Mouse (Mus musculus) heart, postnatal 4 days (tissue): ENCODE data around the gene Nploc4. TPM values are rescaled to one million over a fixed set of nuclear protein-coding genes. Genes with fewer than 3 reads are reported as not detected.
A peak's percentile ranks its signal among the peaks of the same experiment; 100 is the strongest.
"Not testable (repeated sequence)": the region's sequence is repeated elsewhere in the genome, so short reads cannot be mapped to it uniquely, and the experiment has no call there.

Source experiments
- DNase-seq: peaks from one replicate; pipeline ENCODE4 v3.0.0; 2021
- total RNA-seq, 2 experiments: library from RNA; stranded (reverse); gene quantifications; 2 replicates each; pipeline ENCODE4 v1.2.3; 2021

Nploc4 gene
- total RNA-seq, 2 experiments from 2014 or later, result 63.3 to 63.8 TPM

DNA sequence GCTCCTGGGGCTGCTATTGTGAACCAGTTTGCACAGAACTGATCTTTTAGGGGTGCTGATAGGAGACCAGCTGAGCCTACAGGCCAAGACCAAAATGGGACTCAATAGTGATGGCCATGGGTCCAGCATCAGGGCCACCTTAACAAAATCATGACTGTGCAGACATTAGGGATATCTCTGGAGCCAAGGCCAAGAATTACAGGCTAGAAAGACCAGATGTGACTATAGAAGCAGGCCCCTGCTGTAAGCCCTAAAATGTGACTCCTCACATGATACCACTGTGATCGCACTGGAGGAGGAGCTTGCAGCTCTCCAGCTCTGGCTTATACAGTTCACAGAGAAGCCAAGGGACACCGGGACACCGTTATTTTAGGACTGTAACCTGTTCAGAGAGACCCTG, 4.8 kb upstream of the Nploc4 start, which contains the start of gene Tspan10:
Tspan10 (plus strand) TSS at position 301 of the 400 bp plus-strand sequence.
- no peak for DNase-seq

DNA sequence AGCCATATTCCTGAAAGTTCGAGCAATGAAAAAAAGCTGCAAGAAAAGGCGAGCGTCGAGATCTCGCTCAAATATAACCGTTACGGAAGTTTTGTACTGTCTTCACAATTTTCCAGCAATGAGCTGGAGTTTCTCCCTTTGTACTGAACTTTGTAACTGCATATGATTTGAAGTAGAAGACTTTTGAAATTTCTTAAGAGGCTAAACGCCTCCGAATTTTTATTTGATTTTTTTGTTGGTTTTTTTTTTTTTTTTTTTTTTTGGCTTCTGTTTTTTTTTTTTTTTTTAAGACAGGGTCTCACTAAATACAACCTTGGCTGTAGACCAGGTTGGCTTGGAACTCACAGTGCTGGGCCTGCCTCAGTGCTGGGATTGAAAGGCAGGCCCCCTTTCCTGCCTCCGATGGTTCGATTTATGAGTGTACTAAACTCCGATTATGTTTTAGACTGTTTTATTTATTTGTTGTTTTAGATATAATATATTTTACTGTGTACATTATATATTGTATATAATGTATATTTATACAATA, 413 bp upstream of the Nploc4 start:
- DNase-seq, result no peak

DNA sequence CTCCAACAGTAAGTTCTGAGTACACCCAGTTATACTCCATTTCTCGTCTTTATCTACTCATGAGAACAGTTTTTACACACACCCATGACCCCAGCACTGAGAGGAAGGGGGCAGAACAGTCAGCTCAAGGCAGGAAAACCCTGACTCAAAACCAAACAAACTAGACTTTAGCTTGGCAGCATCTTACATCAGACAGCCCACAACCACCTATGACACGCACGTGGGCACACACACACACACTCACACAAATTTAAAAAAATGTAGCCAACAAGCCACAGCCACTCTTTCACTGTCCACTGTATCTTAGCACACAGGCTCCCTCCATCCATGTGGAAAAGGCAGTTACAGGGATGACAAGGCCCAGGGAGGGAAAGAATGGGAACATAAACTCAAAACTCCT, 10.8 kb downstream of the Nploc4 start:
- DNase-seq, result no peak

DNA sequence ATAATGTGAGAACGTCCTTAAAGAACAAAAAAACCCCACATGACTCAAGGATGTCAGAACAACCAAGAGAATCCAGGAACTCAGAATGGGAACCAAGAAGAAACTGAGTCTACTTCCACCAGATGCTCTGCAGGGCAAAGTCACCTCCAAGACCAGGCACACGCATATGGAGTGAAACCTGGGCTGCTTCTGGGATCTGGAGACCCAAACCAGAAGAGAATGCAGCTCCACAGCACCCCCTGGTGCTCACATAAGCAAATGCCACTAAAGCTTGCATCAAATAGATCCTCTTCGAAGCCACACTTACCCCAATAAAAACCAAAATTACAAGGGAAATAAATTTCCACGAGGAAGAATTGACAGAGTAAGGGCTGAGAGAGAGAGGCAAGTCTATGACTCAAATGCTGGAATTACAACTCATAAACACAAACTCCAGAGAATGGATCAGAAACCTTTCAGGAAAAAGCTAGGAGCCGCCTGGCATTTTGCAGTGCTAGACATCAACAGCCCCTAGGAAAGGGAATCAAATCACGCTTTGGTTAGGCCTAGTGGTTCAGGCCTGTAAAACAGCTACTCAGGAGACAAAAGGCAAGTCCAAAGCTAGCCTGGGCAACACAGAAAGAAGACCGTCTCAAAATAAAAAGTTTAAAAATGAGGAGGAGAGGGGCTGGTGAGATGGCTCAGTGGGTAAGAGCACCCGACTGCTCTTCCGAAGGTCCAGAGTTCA, 13.8 kb downstream of the Nploc4 start:
- DNase-seq, result peak; percentile 79

DNA sequence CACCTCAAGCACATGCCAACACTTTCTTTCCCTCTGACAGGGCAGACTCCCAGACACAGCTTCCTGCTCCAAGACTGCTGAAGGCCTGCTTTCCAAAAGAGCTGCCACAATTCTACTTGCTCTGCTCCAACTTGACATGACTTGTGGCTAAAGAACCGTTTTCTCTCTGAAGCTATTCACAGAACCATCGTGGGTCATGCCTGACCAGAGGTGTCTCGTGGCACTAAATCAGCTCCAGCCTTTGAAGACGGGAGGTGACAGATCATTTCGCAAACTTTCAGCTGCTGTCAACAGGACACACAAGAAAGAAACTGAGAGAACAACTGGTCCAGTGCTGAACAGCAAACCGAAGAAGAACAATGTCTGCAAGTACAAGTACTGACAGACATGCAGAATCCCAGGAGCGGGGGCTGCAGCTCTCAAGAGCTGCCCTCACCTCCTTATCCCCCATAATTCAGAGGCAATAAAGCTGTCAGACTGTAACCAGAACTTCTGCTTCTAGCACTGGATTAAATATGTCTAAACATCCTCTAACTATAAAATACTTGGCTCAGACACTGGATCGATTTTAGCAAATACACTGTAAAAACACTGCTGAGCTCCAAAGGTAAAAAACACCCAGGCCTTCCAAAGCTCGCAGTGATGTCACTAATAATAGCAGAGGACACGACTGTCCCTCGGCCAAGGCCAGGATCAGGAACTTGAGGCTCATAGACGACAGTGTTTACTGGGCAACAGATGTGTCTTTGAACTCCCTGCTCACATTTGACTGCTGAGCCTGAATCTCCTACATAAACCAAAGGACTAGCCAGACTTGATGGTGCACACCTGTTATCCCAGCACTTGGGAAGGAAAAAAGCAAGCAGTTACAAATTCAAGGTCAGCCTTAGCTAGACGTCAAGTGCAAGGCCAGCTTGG, 14.6 kb downstream of the Nploc4 start:
- DNase-seq, result no peak

DNA sequence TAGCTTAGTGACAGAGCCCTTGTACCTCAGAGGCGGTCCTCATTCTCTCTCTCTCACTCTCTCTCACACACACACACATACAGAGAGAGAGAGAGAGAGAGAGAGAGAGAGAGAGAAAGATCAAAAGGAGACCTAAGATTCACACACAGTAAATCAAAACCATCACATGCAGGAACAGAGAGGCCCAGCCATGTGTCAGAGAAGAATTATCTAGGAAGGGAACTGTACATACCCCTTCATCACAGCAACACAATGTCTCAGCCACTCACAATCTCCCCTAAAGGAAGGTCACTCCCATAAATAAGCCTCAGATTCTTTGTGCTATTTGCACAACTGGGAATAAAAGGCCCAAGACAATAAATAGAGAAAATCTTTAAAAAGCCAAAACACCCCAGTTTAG, 18.9 kb downstream of the Nploc4 start:
- DNase-seq, result no peak

DNA sequence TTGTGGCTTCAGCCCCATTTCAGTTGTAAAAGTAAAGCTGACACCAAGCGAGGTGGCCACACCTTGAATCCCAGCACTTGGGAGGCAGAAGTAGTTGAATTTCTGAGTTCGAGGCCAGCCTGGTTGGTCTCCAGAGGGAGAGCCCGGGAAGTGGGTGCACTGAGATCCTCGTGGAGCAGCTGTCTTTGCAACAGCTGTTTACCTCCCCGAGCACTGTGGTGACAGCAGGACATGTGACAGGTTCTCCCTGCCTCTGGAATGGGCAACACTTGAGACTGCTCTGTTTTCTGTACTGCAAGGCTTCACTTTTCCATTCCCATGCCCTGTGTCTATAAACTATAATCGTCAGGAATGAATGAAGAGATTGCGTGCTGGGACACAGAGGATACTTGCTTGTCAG, 19.7 kb downstream of the Nploc4 start:
- no peak for DNase-seq

DNA sequence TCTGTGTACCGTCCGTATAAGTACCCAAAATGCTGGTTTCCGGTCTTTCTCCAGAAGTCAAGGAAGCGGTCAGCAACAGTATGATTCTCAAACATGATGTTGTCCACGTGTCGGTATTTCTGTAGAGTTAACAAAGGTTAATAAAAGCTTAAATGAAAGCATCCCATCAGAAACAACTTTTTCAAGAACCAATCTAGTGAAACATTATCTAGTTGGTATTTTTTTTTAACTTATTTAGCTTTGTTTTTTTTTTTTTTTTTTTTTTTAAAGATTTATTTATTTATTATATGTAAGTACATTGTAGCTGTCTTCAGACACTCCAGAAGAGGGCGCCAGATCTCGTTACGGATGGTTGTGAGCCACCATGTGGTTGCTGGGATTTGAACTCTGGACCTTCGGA, 23.9 kb downstream of the Nploc4 start:
- not testable (repeated sequence) for DNase-seq

DNA sequence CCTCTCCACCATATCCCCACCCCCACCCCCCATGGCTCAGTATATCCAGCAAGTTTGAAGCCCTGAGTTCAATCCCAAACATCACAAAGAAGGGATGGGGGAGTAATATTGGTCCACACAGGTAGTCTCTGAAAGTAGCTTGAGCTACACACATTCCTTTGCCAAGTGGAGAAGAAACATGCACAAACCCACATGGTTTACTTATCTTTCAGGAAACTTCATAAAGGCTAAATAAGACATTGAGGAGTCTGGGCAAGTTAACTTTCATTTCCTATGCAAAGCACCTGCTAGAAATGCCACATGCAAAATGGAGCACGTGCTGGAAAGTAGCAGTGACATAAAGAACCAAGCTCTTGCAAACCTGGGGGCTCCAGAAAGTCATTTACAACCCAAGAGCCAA, 31.1 kb downstream of the Nploc4 start:
- no peak for DNase-seq

DNA sequence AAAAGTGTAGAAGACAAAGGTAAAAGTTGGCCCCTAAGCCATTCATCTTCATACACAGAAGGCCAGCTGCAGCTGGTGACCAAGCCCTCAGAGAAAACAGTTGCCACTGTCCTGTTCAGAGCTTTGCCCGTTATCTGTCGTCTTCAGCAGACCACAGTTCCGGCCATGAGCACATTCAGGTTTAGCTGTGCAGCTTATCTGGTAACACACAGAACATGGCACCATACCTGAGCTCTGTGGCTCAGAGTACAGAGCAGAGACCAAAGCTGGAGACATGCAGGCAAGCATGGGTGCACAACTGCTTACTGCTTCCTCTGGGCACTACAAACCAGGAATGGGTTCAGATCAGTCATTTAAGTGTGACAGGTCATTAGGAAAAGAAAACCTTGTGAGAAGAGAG, 31.6 kb downstream of the Nploc4 start:
- DNase-seq, result no peak

DNA sequence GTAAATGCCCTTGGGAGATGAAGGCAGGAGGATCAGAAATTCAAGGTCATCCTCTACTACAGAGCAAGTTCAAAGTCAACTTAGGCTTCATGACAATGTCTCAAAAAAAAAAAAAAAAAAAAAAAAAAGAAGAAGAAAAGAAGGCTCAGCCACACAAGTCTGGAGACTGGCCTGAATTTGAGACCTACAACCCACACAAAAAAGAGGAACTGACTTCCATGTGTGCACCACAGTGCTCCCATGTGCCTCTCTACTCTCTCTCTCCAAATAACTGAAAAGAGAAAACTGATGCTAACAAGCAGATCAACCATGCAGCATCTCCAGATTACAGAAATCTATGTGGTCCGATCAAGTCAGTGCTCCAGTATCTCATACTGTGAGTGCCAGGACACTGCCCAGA, 32.7 kb downstream of the Nploc4 start:
- DNase-seq, result no peak

DNA sequence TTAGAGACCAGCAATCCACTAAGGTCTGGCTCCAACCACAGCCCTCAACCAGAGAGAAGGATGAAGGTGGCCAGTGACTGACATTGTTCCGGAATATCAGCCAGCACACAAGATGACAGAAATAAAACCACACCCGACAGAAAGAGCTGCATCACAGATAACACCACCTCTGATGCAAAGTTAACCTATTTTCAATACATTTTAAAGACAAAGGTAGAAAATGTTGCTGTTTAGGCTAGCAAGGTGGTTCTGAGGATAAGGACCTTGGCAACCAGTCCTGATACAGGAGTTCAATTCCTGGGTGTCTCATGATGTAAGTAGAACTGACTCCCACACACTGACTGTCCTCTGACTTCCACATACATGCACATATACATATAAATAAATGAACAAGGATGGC, 38.2 kb downstream of the Nploc4 start:
- no peak for DNase-seq

DNA sequence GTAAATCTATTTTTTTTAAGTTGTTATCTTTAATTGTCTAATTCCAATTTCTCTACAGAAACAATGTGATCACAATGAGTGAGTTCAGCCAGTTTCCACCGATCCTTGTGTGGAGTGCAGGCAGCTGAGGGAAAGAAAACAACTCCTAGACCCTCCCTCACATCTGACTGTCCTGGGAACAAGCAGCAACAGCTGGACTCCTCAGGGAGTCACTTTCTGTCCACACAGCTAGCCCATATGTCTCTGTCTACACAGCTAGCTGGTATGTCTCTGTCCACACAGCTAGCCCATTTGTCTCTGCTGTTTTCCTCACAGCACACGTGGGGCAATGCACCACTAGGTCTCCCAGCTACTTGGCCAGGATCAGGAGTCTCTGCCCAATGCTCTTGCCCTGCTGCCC, 39.9 kb downstream of the Nploc4 start:
- no peak for DNase-seq

DNA sequence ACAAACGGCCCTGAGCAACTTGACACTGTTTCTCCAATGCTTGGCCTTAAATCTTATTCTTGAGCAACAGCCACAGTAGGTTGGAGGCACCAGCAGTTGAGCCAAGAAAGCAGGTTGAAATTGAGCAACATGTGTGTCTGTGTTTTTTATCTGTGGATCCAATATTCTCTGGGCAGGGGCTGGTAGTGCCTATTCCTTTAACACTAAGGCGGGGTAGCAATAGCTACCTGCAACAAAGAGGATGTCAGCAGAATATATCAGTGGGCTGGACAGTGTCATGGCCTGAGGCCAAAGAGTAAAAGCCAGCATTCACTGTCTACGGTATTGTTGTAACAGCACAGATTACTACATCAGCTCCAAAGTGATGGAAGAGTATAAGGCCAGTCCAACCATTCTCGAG, 41.8 kb downstream of the Nploc4 start:
- DNase-seq, result no peak

DNA sequence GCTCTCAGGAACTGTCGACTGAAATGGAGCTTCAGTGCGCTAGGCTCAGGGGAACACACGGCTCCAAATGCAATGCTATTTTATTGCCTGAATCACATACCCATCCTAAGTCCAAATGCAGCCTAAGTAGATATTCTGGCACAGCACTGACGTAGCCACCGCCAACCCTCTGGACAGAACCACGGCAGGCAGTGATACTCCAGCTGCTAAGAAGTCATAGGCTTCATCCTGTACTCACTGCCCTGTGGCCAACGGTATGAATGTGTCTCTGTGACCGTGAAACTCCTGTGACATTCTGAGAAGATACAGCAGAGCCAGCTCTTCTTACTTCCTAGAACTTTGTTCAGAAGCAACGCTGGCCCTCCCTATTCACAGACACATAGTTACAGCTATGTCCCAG, 48.9 kb downstream of the Nploc4 start:
- DNase-seq, result no peak

DNA sequence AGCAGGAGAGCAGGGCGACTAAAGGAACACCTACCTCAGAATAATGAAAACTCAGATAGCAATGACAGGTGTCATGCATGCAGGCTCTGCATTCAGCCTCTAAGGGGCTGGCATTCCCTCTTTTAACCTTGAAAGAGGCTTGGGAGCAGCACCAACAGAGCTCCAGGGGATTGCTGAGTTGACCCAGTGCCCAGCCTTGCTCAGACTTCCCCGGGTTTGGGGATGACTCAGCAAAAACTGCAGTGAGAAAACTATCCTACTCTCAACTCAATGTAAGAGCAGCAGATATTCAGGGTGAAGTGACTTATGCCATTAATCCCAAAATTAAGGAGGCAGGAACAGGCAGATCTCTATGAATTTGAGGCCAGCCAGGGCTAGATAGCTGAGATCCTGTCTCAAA, 50.4 kb downstream of the Nploc4 start:
- peak; percentile 42 for DNase-seq

DNA sequence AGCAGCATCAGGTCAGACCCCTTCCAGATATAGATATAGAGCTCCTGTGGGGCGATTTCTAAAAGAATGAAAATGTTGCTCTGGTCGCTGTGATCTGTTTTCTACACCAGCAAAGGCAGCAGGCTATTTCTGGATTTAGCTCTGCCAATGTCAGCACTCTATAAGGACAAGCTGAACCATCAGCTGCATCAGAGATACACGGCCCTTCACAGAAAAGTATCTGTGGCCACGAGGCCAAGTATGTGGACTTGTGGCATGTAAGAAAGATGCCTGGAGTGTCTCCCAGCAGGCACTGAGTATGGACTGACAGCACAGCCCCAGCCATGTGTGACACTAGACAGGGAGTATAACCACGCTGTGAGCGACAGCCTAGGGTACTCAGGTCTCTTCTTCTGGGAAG, 50.9 kb downstream of the Nploc4 start:
- DNase-seq, result no peak

DNA sequence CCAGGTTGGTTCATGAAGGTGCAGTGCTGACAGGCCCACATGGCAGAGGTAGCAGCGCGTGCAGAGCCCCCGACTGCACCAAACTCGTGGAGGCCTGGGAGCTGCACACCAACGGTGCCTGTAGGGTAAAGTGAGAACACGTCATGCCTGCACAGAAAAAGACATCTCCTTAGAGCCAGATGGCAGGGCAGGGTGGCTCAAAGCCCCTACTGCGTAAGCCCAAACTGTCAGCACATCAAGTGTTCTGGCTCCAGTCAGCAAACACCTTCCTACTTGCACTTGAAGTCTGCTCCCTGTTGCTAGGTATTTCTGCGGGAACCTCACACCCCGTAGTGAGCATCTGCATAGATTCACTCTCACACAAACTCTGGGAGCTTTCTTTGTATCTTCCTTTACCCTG, 55.0 kb downstream of the Nploc4 start:
- DNase-seq, result peak; percentile 72

DNA sequence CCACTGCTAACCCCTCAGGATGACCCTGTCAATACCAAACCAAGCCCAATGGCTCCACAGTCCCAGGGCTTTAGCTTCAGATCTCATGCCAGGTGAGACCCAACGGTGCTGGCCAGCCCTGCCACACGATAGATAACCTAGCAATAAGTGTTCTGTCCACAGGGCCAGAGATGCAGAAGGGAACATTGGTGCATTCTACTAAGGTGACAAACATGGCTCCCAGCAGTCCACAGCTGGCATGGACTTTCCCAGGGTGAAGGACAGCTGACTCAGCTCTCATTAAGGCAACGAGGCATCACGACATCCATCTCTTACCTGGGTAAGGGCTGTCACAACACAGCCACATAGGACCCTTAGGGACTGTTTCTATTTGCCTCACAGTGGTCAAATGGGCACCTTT, 56.4 kb downstream of the Nploc4 start:
- DNase-seq, result no peak

DNA sequence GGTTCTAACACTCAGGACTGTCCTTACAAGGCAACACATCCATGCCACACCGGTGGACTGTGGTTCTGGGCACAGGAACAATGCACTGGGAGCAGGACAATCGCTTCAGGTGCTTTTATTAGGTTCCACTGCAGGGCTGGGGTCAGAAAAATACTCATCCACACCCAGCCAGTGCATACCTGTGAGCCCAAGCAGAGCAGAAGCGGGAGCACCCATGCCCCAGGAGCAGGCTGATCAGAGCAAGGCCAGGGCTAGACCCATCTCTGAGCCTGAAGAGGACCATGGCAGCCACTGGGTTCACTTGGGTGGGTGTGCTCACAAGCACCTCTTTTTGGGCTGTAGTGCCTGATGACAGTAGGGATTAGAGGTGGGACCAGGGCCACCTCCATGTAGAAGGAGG, 57.2 kb downstream of the Nploc4 start:
- no peak for DNase-seq

DNA sequence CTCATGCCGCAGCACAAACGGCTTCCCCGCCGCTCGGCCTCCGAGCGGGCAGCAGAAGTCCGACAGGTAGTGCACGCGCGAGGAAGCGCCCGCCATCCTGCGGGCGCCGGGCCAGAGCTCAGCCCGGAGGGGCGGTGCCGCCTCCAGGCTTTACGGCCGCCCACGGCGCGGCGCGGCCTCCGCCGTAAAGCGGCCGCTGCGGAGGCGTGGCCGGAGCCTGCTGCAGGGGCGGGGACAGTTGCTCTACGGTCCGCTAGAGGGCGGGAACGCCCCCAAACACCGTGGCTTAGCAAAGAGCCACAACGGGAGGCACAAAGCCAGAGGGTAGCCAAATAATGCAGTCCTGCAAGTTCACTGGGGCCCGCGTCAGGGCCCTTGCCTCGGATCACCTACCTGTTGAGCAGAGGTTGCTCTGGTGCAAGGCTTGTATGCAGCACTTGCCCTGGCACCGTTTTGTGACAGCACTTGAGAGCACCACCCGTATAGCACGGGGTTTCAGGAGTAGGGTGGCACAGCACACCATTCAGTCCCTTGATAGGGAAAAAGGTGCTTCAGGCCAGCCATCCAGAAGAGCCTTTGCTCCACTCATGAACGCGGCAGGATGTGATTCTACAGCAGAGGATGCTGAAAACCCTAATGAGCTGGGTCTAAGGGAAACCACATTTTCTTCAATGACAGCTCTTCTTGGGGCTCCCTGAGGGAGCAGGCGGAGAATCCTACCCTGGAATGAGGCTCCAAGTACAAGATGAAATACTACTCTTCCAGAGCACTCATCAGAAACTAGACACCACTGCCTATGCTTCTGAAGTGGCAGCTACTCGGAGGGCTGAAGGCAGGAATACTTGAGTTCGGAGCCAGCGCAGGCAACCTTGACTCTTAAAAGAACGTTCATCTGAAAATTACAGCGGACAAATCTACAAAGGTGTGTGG, 58.6 kb downstream of the Nploc4 start, which contains the start of gene Faap100:
Faap100 (minus strand) TSS at position 154 of the 930 bp plus-strand sequence.
- peak; percentile 94 for DNase-seq

DNA sequence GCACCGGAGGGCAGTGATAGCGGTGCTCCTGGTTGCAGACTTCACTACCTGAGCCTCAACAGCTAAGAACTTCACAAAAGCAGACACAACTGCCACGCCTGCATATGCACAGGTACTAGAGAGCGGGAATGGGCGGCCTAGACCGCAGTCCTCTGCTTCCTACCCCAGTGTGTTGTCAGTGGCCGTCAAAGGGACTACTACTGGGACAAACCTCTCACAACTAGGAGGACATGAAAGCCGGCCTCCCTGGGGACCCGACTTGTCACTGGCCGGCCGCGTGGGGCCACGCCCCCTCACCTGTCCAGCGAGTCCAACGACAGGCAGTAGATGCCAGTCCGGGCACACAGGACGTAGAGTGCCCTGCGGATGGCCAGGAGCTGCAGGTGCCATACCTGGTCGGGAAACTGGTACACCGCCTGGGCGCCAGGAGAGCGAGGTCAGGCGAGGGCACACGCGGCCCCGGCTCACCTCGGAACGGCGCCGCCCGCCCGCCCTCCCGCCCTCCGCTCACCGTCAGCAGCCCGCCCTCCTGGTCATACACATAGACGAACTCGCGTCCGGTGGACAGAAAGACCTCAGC, 59.4 kb downstream of the Nploc4 start:
- DNase-seq, result peak; percentile 57
